Comparison of ENCODE assay signal across 14 mouse cellular contexts in genomic region chr10:127575741-127576140, GRCm38 (mm10). TPM values are rescaled to one million over a fixed set of nuclear protein-coding genes. Genes with fewer than 3 reads are reported as not detected.
"Had no signal": no experiment of that assay in that cellular context is flagged by ENCODE, and none has a peak within 500 bp of the region (broad histone marks: within the 10 kb centered on the region; RNA-seq: fewer than 3 reads in every experiment).

No protein-coding gene starts in this region.

- DNase-seq: thymus, adult 18-20 months had no signal

- H3K27me3 ChIP-seq: liver, embryonic 15.5 days; lung, embryonic 15.5 days; midbrain, embryonic 13.5 days; neural tube, embryonic 13.5 days had no signal

- H3K4me3 ChIP-seq: liver, embryonic 12.5 days; liver, embryonic 15.5 days; lung, embryonic 15.5 days; midbrain, embryonic 10.5 days; midbrain, embryonic 13.5 days; myocyte; neural tube, embryonic 13.5 days had no signal

- H3K9me3 ChIP-seq: liver, embryonic 12.5 days; liver, embryonic 15.5 days; lung, embryonic 15.5 days; megakaryocyte, embryonic 14.5 days; midbrain, embryonic 10.5 days; midbrain, embryonic 13.5 days; neural tube, embryonic 13.5 days had no signal

- H3K4me1 ChIP-seq: lung, embryonic 15.5 days; midbrain, embryonic 10.5 days; midbrain, embryonic 13.5 days; neural tube, embryonic 13.5 days had no signal

- H3K27ac ChIP-seq: kidney, postnatal 0 days; liver, embryonic 12.5 days; liver, embryonic 15.5 days; lung, embryonic 15.5 days; midbrain, embryonic 10.5 days; midbrain, embryonic 13.5 days; neural tube, embryonic 13.5 days had no signal

- ATAC-seq: liver, embryonic 12.5 days; midbrain, embryonic 16.5 days had no signal

- H3K9ac ChIP-seq: liver, embryonic 12.5 days; liver, embryonic 15.5 days; lung, embryonic 15.5 days; midbrain, embryonic 13.5 days; neural tube, embryonic 13.5 days had no signal

- H3K4me2 ChIP-seq: liver, embryonic 12.5 days; liver, embryonic 15.5 days; lung, embryonic 15.5 days; midbrain, embryonic 13.5 days; neural tube, embryonic 13.5 days had no signal

RNA-seq across cellular contexts. Expression of gene Nxph4, which starts 41.4 kb away (rescaled TPM):
- total RNA-seq: monocyte, adult 5-6 weeks; neutrophil, adult 5-6 weeks had no signal
- polyA plus RNA-seq: liver, embryonic 15.5 days; spleen, adult 2 months had no signal
